Mouse (Mus musculus) kidney, adult 8-10 months (tissue): ENCODE results near the gene Gm10436.
"Not testable (repeated sequence)": the region's sequence is repeated elsewhere in the genome, so short reads cannot be mapped to it uniquely, and the experiment has no call there.

Experiments
- DNase-seq, 2 experiments: peaks; one replicate each; pipeline ENCODE4 v3.0.0; 2022

Gene Gm10436

DNA sequence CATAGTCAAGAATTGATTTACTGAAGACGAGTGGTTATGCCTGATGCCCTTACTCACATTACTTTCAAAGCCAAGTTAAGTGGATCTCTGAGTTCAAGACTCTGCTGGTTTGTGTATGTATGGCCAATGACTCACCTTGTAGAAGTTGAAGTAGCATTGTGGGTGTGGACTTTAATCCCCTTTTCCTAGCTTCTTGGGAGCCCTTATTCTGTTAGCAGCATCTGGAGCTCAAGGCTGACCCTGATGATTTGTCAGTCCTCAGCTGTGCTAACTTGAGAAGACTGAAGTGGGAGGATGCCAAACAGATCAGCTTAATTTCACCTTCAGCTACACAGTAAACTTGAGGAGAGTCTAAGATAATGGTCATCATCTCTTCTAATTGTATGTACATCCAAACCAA, at the start of gene Gm10436:
Gm10436 (minus strand) TSS at position 101 of the 400 bp plus-strand sequence.
- DNase-seq: not testable (repeated sequence)

DNA sequence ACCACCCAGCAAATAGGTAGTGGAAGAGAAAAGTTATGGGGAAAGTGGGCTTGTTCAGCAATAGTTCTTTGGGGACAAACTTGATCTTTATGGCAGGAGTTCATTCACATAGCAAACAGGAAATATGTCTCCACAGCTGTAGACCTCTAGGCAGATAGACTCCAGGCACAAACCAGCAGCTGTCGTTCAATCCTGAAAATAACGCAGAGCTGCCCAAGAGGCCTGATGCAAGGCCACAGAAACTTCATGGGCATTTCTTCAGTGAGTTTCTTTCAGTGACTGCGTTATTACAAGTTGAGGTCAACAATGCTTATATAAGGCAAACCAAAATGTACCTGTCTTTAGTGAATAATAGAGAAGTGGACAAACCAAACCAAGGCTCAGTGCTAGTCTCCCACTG, 37.5 kb upstream of the Gm10436 start:
- no peak for DNase-seq

GRCm38 (mm10) chr12:88218059-88218458, 36.2 kb upstream of the Gm10436 start:
- DNase-seq: not testable (repeated sequence)

GRCm38 (mm10) chr12:88214641-88215040, 32.7 kb upstream of the Gm10436 start:
- DNase-seq: no peak

DNA sequence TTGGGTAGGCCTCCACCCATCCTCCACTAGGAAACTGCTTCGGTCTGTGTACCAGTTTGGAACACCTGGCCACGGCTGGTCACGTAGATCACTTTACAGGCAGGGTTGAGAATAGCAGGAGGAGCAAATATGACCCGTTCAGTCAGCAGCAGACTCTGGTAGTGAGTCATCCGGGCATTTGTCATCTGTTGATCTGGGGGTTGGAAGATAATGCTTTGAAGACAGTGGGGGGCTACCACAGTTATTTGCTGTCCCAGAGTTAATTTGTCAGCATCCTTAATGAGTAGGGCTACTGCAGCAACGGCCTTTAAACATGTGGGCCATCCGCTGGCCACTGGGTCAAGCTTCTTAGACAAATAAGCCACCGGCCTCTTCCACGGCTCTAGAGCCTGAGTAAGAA, 29.6 kb upstream of the Gm10436 start:
- not testable (repeated sequence) for DNase-seq

DNA sequence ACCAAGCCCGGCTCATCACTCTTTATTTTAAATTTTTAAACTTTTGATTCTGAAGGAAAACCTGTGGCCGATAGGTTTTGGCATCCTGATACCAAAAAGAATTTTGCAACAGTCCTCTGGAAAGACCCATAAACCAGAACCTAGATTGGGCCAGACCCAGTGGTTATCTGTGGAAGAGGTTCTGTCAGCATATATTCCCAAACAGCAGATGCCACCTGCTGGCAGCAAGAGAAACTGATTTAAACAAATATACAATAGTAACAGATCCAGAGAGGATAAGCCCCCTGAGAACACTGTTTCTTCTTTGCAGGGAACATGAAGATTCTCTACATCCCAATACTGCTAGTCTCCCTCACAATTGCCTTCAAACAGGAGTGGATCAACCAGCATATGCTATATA, 20.9 kb upstream of the Gm10436 start:
- DNase-seq: no peak
